Mouse (Mus musculus) adrenal gland, postnatal 4 days (tissue): ENCODE measurements around the gene Ankrd23. TPM values are rescaled to one million over a fixed set of nuclear protein-coding genes. Genes with fewer than 3 reads are reported as not detected.
"Not testable (repeated sequence)": the region's sequence is repeated elsewhere in the genome, so short reads cannot be mapped to it uniquely, and the experiment has no call there.

Source experiments
- DNase-seq, 2 experiments: peaks; one replicate each; pipeline ENCODE4 v3.0.0; 2021 to 2022; ENCODE audit warnings: low spot score in 2 of 2, mixed read lengths in 2 of 2
- long read RNA-seq, 2 experiments: library from polyadenylated mRNA; stranded (forward); transcript quantifications; one replicate each; pipeline ENCODE4 v2.0.0; 2021
- total RNA-seq, 2 experiments: library from RNA; stranded (reverse); gene quantifications; 2 replicates each; pipeline ENCODE4 v1.2.3; 2021

Ankrd23 gene
- 10 to 100 TPM; 20.7 to 22.9 TPM for total RNA-seq
- long read RNA-seq, experiment 1, partial matches to known transcripts: 1 of 10 reads
- long read RNA-seq, experiment 1, other reads (novel, unspliced or antisense): 6 of 10 reads
- long read RNA-seq, experiment 2, transcript Ankrd23-201 (9 exons, 1,964 nt): major isoform, 5 of 18 reads
- long read RNA-seq, experiment 2, partial matches to known transcripts: 7 of 18 reads
- long read RNA-seq, experiment 2, other reads (novel, unspliced or antisense): 6 of 18 reads

DNA sequence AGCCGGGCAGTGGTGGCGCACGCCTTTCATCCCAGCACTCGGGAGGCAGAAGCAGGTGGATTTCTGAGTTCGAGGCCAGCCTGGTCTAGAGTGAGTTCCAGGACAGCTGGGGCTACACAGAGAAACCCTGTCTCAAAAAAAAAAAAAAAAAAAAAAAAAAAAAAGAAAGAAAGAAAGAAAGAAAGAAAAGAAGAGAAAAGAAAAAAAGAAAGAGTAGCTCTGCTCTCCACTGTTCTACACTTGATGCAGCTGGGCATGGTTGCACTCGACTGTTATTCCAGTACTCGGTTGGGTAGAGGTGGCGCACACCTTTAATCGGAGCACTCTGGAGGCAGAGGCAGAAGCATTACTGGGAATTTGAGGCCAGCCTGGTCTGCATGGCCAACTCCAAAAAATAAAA, at the start of gene Ankrd23:
TSS of gene Ankrd23 (minus strand) at position 101 of the 400 bp plus-strand sequence.
- DNase-seq: not testable (repeated sequence)

- no peak for DNase-seq
Measured at GRCm38 (mm10) chr1:36586288-36586687, 49.6 kb upstream of the Ankrd23 start.

DNA sequence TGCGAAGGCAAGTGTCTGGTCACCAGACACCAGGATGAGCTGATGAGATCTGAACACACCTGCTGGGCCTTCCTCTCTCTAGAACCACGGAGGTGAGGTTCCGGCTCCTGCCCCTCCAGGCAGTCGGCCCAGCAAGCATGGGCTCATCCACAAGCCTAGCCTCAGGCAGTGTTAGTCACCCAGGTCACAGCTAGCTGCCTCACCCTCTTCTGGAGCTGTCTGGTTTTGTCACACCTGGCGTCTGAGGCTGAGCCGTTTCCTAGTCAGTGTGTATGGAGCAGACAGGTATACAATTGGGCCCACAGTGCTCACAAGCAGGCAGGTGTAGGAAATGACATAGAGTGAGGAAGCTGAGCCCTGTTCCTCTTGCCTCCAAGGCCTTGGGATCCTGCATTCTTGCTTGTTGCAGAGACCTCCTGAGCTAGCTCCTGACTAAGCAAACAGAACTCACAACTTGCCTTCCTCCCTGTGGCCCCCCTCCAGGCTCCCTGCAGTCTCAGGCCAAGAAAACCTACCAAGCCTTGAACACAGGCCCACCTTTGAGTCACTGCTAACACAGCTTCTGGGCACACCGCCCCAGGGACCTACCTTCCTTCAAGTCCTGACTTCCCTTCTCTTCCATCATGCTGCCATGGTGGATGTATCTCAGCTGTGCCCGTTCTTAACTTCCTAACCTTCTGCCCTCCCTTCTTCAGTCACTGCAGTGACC, 46.9 kb upstream of the Ankrd23 start:
- DNase-seq: no peak

GRCm38 (mm10) chr1:36582211-36582610, 45.5 kb upstream of the Ankrd23 start:
- no peak for DNase-seq

GRCm38 (mm10) chr1:36581260-36581659, 44.6 kb upstream of the Ankrd23 start:
- no peak for DNase-seq

DNA sequence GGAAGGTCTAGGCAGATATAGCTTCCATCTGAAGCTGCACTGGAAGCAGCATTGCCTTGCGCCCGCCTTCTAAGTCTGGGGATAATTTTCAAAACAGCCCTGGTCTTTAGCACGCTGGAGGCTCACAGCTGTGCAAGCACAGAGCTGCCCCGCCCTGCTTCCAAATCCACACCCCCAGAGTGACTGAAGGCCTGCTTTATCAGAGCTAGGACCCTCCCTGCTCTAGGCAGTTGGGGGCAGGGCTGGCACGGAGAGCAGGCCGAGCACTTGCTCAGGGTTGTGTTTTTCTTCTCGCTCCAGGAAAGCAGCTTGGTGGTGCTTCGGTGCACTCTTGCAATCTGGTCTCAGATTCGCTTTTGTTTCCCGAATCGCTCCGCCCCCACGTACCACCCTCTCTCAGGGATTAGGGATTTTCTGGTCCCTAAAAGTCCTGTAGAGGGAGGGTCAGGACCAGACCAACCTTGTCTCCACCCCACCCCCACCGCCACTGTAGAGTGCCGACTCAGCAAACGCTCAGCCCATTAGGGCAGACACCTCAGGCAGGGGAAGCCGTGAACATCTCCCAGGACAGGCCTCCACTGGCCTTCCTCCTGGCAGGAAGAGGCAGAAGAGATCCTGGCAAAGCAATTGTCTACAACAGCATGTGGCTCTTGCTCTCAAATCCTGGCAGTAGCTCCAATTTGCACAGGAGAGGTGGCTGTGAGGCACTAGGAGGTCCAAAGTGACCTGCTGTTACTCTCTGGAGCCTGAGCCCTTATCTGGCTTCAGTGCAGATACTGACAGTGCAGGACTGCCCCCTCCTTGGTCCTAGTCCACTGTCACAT, 43.9 kb upstream of the Ankrd23 start:
- no peak for DNase-seq

DNA sequence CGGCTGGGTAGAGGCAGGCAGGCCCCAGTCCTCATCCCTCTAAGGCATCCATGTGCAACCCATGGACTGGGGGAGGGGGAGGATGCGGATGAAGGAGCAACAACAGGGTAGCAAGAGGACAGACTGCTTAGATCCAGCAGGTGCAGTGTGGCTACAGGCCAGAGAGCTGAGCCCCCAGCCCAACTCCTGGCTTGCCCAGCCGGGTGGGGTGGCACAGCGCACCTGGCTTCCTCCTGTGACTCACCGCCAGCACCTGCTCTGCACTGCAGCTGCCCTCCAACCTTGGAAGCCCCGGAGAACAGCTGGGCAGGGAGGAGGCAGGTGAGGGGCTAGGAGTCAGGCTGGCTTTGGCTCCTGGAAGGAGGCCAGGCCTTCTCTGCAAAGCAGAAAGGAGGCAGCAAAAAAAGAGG, 43.3 kb upstream of the Ankrd23 start:
- no peak for DNase-seq

GRCm38 (mm10) chr1:36576991-36577675, 40.5 kb upstream of the Ankrd23 start:
- DNase-seq: no peak

DNA sequence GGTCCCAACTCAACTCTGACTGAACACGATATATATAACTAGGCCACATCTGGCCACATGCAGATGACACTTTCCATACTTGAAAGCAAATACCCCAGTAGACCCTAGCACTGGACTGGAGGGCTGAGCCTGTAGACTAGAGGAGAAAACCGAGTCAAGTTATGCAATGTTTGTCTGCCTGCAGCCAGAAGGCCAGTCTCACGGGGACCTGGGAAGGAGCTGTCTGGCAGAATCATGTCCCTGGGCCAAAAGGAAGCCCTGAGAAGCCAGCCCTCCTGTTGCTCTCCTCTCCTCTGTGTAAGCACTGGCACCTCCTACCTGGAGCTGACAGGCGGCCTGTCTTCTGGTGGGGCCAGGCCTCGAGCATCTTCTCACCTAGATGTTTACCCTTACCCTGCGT, 38.7 kb upstream of the Ankrd23 start:
- no peak for DNase-seq

DNA sequence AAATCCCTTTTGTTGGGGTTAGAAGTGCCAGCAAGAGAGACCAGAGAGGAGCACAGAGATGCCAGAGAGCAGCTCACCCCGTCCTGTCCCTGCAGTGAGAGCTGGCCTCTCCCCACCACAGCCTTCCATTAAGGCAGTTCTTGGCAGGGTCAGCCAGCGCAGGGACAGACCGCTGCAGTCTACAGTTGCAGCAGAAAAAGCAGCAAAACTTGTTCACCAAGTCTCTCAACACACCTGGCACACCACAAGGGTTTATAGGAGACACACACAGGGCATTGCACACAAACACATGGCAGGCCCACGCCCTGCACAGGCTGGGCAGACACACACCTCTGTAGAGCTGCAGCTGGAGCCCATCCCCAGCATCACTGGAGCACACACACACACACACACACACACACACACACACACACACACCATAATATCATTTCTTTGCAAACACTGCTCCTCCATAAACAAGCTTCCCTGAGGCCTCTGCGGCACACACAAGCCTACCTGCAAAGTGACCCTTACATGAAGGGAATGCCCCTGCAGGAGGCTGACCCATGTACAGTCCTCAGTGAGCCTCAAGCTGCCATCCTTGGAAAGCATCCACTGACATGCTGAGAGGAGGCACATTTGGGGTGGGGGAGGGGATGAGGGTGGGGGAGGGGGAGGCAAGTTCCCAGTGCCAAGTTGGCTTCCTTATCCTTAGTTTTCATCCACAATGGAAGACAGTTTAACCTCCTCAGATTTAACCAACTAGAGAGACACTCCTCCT, 37.7 kb upstream of the Ankrd23 start:
- DNase-seq: no peak

GRCm38 (mm10) chr1:36573524-36573923, 36.8 kb upstream of the Ankrd23 start:
- DNase-seq: no peak

- DNase-seq: no peak
Measured at GRCm38 (mm10) chr1:36572709-36573108, 36.0 kb upstream of the Ankrd23 start.

DNA sequence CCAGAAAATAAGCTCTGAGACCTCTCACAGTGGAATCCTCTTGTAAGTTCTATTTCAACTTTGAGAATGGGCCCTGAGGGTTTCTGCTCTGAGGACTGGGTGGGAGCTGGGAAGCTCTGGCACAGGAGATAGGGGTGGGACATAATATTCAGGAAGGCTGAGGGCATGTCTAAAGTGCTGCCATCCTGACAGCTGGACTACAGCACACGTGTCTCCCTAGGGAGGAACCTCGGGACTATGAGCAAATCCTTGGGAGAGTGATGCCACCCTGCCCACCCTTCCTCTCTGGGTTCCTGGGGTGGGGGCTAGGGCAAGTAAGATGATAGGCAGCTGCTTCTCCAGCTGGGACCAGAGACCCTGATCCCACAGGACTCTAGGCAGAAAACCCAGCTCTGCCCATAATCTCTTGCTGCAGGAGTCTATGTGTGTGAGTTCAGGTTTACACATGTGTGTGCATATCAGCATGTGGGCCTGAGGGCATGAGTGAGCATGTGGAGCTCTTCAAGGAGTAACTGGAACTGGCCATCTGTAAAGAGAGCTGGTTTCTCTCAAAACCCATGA, 35.5 kb upstream of the Ankrd23 start:
- DNase-seq: no peak

DNA sequence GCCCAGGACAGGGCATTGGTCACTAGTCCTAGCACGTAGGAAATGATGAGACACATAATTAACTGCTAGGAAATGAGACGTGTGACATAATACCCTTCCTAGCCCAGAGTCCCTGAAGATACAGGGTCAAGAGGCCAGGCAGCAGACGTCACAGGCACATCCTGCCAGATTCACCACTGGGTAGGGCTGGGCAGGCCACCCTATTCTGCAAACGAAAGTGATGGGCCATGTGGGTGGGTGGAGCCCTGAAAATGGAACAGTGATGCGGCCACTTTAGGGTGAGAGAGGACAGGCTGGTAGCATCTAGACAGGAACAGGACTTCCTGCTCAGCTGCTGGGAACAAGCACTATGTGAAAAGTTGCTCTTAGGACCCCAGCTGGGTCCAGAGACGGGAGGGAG, 34.9 kb upstream of the Ankrd23 start:
- peak in 1 of 2 experiments; percentile 46 for DNase-seq

- DNase-seq: no peak
Measured at GRCm38 (mm10) chr1:36570320-36570719, 33.6 kb upstream of the Ankrd23 start.

DNA sequence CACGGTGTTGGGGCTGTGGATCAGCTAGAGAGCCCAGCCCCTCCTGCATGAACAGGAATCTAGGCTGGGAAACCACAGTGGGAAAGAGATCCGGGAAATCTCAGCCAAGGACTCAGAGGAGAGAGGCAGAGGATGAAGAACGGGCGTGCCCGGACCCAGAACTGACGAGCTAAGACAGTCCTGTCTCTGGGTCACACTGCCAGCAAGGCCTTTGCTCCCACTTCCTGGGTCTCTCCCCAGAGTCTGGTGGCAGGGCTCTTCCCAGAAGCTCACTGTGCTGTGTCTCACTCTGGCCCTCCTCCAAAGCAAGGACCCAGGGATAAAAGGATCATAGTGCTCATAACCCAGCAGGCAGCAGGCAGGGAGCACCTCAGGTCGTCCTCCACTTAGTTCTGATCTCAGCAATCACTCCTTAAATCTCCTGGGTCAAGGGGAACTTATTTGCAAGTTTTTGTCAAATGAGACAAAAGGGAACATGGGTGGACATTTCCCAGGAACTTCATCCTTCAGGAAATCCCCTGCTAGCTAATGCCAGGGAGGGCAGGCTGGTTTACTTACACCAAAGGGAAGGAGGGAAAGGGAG, 33.1 kb upstream of the Ankrd23 start:
- DNase-seq: no peak

DNA sequence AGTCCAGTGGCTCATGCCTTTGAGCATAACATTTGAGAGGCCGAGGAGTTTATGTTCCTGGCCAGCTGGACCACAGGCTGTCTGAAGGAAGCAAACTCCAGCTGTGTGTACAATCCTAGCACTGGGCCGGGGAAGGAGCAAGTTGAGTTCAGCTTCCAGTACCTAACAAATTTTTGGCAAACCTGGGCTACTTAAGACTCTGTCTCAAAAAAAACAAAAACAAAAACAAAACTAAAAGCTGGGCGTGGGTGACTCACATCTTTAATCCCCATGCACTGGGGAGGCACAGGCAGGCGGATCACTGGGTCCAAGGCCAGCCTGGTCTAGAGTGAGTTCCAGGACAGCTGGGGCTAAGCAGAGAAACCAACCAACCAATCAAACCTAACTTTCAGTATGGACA, 32.1 kb upstream of the Ankrd23 start:
- DNase-seq: no peak

DNA sequence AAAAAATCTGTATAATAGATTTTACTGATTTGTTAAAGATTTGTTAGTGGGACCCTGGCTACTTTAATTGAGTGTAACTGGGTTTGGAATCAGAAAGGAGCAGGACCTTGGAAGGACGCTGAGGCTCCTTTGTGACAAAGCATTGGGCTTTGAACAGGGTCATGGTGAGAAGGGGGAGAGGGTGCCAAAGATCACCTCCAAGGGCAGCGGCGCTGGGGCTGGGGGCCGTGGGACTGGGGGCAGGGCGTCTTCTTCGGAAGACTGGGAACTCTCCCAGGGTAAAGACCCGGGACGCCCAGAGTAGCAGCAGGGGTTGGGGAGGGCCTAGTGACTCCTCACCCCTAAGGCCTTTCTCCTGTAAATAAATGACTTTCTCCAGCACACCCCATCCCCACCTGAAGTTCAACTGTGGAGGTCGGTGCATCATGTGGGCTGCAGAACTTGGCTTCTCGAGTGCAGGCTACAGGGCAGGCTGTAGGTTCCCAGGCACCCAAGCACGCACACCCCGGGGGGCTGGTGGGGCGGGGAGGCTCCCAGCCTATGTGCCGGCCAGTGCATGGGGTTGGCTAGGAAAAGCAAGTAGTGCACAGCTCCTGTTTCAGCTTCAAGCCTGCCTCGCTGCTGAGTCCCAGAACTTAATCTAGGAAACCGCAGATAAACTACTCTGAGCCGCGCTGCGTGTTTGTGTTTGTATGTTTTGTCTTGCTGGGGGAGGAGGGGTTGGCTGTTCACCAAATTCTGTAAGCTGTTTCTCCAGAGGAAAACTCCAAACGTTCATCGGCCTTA, 31.3 kb upstream of the Ankrd23 start:
- DNase-seq: no peak

GRCm38 (mm10) chr1:36566425-36566824, 29.7 kb upstream of the Ankrd23 start:
- no peak for DNase-seq
